Mouse (Mus musculus) cerebellum, adult 8-10 months (tissue): ENCODE measurements around the gene Cabp7.

Source experiments
- DNase-seq: peaks from one replicate; pipeline ENCODE4 v3.0.0; 2022

The Cabp7 gene

GRCm38 (mm10) chr11:4703688-4704071 is 42.9 kb downstream of the Cabp7 start:
- DNase-seq = no peak

GRCm38 (mm10) chr11:4700726-4701125 is 45.9 kb downstream of the Cabp7 start:
- DNase-seq = no peak

- no peak for DNase-seq
These were observed 49.3 kb downstream of the Cabp7 start for GRCm38 (mm10) chr11:4697043-4697983.

GRCm38 (mm10) chr11:4692162-4692561 is 54.4 kb downstream of the Cabp7 start:
- no peak for DNase-seq

GRCm38 (mm10) chr11:4691213-4691612 is 55.4 kb downstream of the Cabp7 start:
- no peak for DNase-seq

GRCm38 (mm10) chr11:4690353-4690752 is 56.2 kb downstream of the Cabp7 start:
- no peak for DNase-seq

GRCm38 (mm10) chr11:4688632-4689380 is 57.8 kb downstream of the Cabp7 start:
- no peak for DNase-seq

- no peak for DNase-seq
These were observed 58.7 kb downstream of the Cabp7 start for GRCm38 (mm10) chr11:4687874-4688273.

- no peak for DNase-seq
These were observed 59.6 kb downstream of the Cabp7 start for GRCm38 (mm10) chr11:4687027-4687426.
